Mouse (Mus musculus) hindbrain, embryonic 13.5 days (tissue): ENCODE measurements at regions not wholly inside any gene's neighbourhood (a gene's known extent, or its start where the extent isn't known, plus 50 kb on each side); places are given as distances from the start of the nearest gene placed in this dataset.

Experiments
- ATAC-seq: fragments of 200-750 bp; cut with Nextera tagmentation; 2 replicates; pipeline ENCODE4 v1.8.0; 2017; ENCODE audit warnings: moderate TSS enrichment; ENCODE audit not compliant: low FRiP score
- H3K27ac ChIP-seq: fragments of 300-500 bp; sonication (generic); 2 replicates; pipeline ENCODE4 v1.5.1; 2015; ENCODE audit warnings: inconsistent platforms, mild to moderate bottlenecking, moderate library complexity
- H3K27me3 ChIP-seq: fragments of 300-500 bp; sonication (generic); 2 replicates; pipeline ENCODE4 v1.6.1; 2015; ENCODE audit warnings: mild to moderate bottlenecking, inconsistent platforms
- H3K36me3 ChIP-seq: fragments of 300-500 bp; sonication (generic); 2 replicates; pipeline ENCODE4 v1.6.1; 2015; ENCODE audit warnings: mild to moderate bottlenecking, inconsistent platforms
- H3K4me1 ChIP-seq: fragments of 300-500 bp; sonication (generic); replicated peaks from 2 replicates; pipeline ENCODE4 v1.6.1; 2015; ENCODE audit warnings: inconsistent platforms
- H3K4me2 ChIP-seq: fragments of 300-500 bp; sonication (generic); 2 replicates; pipeline ENCODE4 v1.6.1; 2015; ENCODE audit warnings: inconsistent platforms, mild to moderate bottlenecking, moderate library complexity
- H3K4me3 ChIP-seq: fragments of 300-500 bp; sonication (generic); 2 replicates; pipeline ENCODE4 v1.5.1; 2015; ENCODE audit warnings: mild to moderate bottlenecking, inconsistent platforms
- H3K9ac ChIP-seq: fragments of 300-500 bp; sonication (generic); 2 replicates; pipeline ENCODE4 v1.6.1; 2015; ENCODE audit warnings: mild to moderate bottlenecking, inconsistent platforms
- H3K9me3 ChIP-seq: fragments of 300-500 bp; sonication (generic); 2 replicates; pipeline ENCODE4 v1.6.1; 2016; ENCODE audit warnings: inconsistent platforms
- WGBS: fragments of 180-500 bp; shearing (Covaris S2); methylation state at CpG from one replicate; pipeline ENCODE4 v1.1.7; 2015; 5-methylcytosine and 5-hydroxymethylcytosine counted together

DNA sequence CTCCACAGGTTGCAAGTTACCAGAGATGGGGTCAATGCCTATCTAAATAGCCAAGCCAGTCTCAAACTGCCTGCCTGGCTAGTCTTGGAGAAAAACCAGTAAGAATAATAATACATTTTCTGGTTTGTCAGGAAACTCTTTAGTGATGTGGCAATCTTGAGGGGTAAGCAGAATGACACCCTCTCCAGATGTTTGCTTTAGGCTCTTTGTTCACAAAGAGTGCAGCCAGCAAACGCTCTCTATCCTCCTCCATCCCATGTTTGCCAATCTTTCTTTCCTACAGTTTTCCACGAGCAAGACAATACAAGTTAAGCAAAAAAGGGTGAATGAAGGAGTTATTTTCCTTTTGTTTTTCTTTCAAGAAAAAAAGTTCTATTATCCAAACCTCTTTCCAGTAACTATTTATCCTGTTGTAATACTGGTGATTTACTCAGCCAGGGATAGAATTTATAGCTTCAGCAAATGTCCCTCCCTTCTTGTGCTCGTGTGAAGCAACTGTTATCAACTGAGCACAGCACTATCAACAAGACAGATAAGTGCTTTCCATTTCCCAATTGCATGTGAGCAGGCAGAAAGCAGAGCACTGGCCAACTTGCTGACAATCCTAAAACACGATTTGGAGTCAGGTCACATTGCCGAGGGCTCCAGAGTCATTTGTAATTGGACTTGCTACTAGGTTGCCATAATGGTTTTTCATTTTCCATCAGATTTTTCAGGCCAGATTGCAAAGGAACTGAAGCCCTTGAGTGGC, 873.5 kb downstream of the Rapgef2 start:
- Histone ChIP-seq H3K27ac (no peak overlapping the region), H3K9ac (no peak overlapping the region), H3K4me1 (0 out of 2 replicates have a peak, but pooled peaks cover 4% of the 10 kb centered on the region), H3K4me2 (no peak overlapping the region), H3K9me3 (no peaks in the 10 kb centered on the region), H3K36me3 (no peaks in the 10 kb centered on the region), H3K27me3 (no peaks in the 10 kb centered on the region), H3K4me3 (no peak overlapping the region)
- no peak for ATAC-seq
- 56% methylated on average over 5 of the region's 5 CpGs for WGBS

- H3K27ac ChIP-seq = no peak overlapping the region
- no peak overlapping the region for H3K4me2 ChIP-seq
- H3K9me3 ChIP-seq = no peaks in the 10 kb centered on the region
- H3K27me3 ChIP-seq = no peaks in the 10 kb centered on the region
- 0 out of 2 replicates have a peak, but pooled peaks cover 4% of the 10 kb centered on the region for H3K4me1 ChIP-seq
- H3K9ac ChIP-seq = no peak overlapping the region
- no peak for ATAC-seq
- H3K4me3 ChIP-seq = no peak overlapping the region
- WGBS = 76% methylated on average over 4 of the region's 4 CpGs
- H3K36me3 ChIP-seq = no peaks in the 10 kb centered on the region
Measured at GRCm38 (mm10) chr3:78411395-78411794, 874.9 kb downstream of the Rapgef2 start.

DNA sequence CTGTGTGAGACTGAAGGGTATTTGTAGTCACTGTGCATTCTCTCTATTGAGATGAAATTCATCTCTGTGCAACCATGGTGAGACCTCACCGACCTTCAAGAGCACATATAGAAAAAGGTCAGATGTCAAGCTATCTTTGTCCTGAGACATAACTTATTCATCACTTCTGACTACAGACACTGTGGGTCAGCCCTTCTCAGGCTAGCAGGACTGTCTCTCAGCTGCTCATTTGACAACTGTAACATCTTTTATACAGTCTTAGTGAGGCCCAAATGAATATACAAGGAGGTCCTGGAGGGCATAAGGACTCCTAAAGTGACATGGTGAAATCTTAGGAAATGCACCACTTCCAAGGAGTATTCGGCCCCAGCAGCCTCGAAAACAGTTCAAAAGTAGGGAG, 877.1 kb downstream of the Rapgef2 start:
- Histone ChIP-seq H3K9ac (no peak overlapping the region), H3K4me2 (no peak overlapping the region), H3K27ac (no peak overlapping the region), H3K9me3 (no peaks in the 10 kb centered on the region), H3K27me3 (no peaks in the 10 kb centered on the region), H3K4me3 (no peak overlapping the region), H3K4me1 (0 out of 2 replicates have a peak, but pooled peaks cover 4% of the 10 kb centered on the region), H3K36me3 (no peaks in the 10 kb centered on the region)
- WGBS = 30% methylated on average over 3 of the region's 3 CpGs
- no peak for ATAC-seq

DNA sequence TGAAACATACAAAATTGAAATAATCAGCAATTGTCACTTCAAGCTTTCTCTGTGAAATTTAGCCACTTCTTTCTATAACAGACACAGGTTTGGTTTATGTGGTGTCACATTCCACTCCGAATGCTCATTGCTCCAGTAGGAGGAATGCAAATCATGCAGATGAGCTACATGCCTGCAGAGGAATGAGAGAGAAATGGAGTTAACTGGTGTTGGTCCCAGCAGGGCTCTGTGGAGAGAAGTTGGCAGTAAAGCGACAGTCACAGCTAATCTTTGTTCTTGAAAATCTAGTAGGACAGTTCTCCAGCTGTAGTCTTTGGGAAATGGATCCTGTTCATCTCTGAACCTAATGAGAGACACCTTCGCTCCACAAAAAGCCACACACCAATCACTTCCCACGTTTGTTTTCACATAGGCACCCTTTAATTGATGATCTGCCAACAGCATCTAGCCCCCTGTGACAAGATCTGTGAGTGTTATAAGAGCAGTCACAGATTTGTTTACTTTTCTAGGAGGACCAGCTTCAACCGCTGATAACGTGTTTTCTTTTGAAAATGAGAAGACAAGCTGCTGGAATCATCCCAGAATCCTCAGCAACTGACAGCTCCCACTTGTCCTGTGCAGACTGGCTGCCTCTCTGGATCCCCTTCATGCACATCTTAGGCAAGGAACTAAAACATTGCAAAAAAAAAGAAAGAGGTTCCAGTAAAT, 880.4 kb downstream of the Rapgef2 start:
- ATAC-seq = no peak
- H3K4me3 ChIP-seq = no peak overlapping the region
- 0 out of 2 replicates have a peak, but pooled peaks cover 4% of the 10 kb centered on the region for H3K4me1 ChIP-seq
- H3K9me3 ChIP-seq = no peaks in the 10 kb centered on the region
- no peaks in the 10 kb centered on the region for H3K27me3 ChIP-seq
- no peak overlapping the region for H3K9ac ChIP-seq
- WGBS = 58% methylated on average over 6 of the region's 6 CpGs
- H3K4me2 ChIP-seq = no peak overlapping the region
- no peak overlapping the region for H3K27ac ChIP-seq
- H3K36me3 ChIP-seq = no peaks in the 10 kb centered on the region

- Histone ChIP-seq H3K4me2 (no peak overlapping the region), H3K27ac (no peak overlapping the region), H3K36me3 (no peaks in the 10 kb centered on the region), H3K9me3 (no peaks in the 10 kb centered on the region), H3K9ac (no peak overlapping the region), H3K27me3 (no peaks in the 10 kb centered on the region), H3K4me3 (no peak overlapping the region), H3K4me1 (no peaks in the 10 kb centered on the region)
- ATAC-seq = peak; percentile 67
- 51% methylated on average over 1 of the region's 1 CpGs for WGBS
Measured at GRCm38 (mm10) chr3:78358377-78358776, 927.9 kb downstream of the Rapgef2 start.

DNA sequence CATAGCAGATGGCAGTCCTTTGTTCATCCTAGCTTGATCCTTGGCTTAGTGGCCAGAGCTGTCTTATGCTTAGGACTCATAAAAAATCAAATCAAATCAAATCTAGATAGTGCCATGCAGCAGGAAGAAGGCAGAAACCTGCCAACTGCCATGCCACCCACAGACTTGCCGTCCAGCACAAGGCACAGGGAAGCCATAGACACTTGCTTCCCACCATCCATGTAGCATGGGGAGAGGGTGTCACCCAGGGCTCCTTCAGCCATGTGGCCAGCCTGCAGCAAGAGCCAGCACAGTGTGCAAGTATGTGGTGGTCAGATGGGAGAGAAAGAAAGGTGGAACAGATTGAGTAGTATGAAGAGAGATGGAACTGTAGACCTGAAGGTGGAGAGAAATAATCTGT, 946.4 kb downstream of the Rapgef2 start:
- H3K36me3 ChIP-seq = no peaks in the 10 kb centered on the region
- WGBS = 96% methylated on average over 1 of the region's 1 CpGs
- no peak overlapping the region for H3K27ac ChIP-seq
- no peaks in the 10 kb centered on the region for H3K4me1 ChIP-seq
- H3K9ac ChIP-seq = no peak overlapping the region
- no peaks in the 10 kb centered on the region for H3K9me3 ChIP-seq
- no peak overlapping the region for H3K4me2 ChIP-seq
- no peak for ATAC-seq
- no peak overlapping the region for H3K4me3 ChIP-seq
- no peaks in the 10 kb centered on the region for H3K27me3 ChIP-seq

DNA sequence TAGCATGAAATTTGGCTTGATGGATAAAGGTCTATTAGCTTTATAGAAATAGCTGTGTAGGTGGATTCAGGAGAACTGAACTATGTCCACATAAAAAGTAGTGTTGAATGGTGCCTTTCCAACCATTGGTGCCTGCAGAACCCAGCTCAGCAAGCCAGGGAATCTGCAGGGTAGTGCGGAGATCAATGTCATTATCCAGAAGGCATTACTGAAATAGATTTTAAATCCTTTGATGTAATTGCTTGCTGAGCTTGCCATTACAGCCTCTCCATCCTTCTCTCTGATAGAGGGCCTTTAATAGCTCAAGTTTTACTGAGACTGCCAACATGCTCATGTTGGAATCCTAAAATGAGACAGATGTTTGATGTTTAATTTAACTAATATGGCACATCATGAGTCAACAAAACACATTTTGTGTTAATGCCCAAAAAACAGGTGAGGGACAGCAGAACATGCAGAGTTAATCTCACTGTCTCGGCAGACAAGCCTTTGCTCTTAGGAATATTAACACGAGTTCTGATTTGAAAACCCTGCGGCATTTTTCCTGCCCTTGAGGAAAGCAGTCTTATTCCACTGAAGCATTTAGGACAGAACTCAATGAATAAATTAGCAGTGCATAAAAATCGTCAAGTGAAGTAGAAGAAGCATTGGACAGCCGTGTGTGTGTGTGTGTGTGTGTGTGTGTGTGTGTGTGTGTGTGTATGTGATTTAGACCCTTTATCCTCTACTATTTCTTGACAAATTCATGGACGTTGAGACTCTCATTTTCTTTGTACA, 974.5 kb downstream of the Rapgef2 start:
- H3K9ac ChIP-seq = no peak overlapping the region
- no peaks in the 10 kb centered on the region for H3K36me3 ChIP-seq
- no peak overlapping the region for H3K4me2 ChIP-seq
- no peak overlapping the region for H3K4me3 ChIP-seq
- no peaks in the 10 kb centered on the region for H3K9me3 ChIP-seq
- peak overlapping the region; percentile 64; the same call in 1 of the 2 replicates for H3K27ac ChIP-seq
- 57% methylated on average over 7 of the region's 7 CpGs for WGBS
- no peaks in the 10 kb centered on the region for H3K27me3 ChIP-seq
- no peaks in the 10 kb centered on the region for H3K4me1 ChIP-seq
- peak; percentile 39 for ATAC-seq

GRCm38 (mm10) chr3:78300506-78300905, 985.8 kb downstream of the Rapgef2 start:
- H3K27ac ChIP-seq = no peak overlapping the region
- H3K4me1 ChIP-seq = no peaks in the 10 kb centered on the region
- no peak overlapping the region for H3K4me2 ChIP-seq
- no peaks in the 10 kb centered on the region for H3K9me3 ChIP-seq
- H3K27me3 ChIP-seq = no peaks in the 10 kb centered on the region
- ATAC-seq = no peak
- H3K9ac ChIP-seq = no peak overlapping the region
- H3K4me3 ChIP-seq = no peak overlapping the region
- H3K36me3 ChIP-seq = no peaks in the 10 kb centered on the region

DNA sequence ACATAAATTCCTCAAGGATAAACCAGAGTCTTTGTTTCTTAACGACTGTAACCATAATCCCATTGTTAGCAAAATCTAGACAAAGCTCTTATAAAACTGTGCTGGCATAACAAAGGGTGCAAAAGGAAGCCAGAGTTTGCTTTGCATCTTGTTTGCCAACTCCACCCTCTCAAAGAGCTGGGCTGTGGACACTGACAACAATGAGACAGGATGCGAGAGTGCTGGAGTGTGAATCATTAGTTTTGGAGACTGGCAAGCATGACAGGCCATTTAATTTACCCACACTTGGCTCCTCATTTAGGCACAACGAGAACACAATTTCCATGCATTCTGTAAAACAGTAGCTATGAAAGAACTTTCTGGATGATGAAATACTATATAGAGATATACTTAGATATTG, 994.4 kb downstream of the Rapgef2 start:
- Histone ChIP-seq H3K4me3 (no peak overlapping the region), H3K27ac (no peak overlapping the region), H3K9ac (no peak overlapping the region), H3K36me3 (no peaks in the 10 kb centered on the region), H3K9me3 (no peaks in the 10 kb centered on the region), H3K27me3 (no peaks in the 10 kb centered on the region), H3K4me1 (no peaks in the 10 kb centered on the region), H3K4me2 (no peak overlapping the region)
- no peak for ATAC-seq
- WGBS = 17% methylated on average over 3 of the region's 3 CpGs

GRCm38 (mm10) chr3:78284071-78284470, 1002.2 kb downstream of the Rapgef2 start:
- no peak for ATAC-seq
- 90% methylated on average over 3 of the region's 3 CpGs for WGBS
- no peaks in the 10 kb centered on the region for H3K9me3 ChIP-seq
- H3K36me3 ChIP-seq = no peaks in the 10 kb centered on the region
- no peak overlapping the region for H3K4me2 ChIP-seq
- H3K9ac ChIP-seq = no peak overlapping the region
- no peaks in the 10 kb centered on the region for H3K4me1 ChIP-seq
- no peak overlapping the region for H3K27ac ChIP-seq
- no peak overlapping the region for H3K4me3 ChIP-seq
- no peaks in the 10 kb centered on the region for H3K27me3 ChIP-seq

DNA sequence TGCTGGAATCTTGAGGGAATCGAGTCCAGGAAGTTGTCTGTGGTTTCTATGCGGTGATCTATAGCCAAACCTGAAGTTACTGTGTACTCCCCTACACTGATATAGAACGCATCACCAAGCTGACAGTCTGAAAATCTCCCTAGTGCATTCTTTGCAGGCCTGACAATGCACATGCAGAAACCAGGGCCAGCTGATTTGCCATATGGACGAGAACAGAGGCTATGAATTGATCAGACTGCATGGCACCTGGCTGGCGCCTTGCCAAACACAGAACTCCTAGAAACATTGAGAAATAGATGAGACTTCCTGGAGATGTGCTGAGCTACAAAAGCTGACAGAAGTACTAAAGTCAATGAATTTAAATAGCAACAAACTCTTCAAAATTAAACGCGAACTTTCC, 1049.4 kb downstream of the Rapgef2 start:
- no peaks in the 10 kb centered on the region for H3K36me3 ChIP-seq
- WGBS = 85% methylated on average over 7 of the region's 7 CpGs
- no peak overlapping the region for H3K4me3 ChIP-seq

GRCm38 (mm10) chr3:78209729-78210128, 1076.6 kb downstream of the Rapgef2 start:
- H3K9ac ChIP-seq = no peak overlapping the region
- H3K27ac ChIP-seq = no peak overlapping the region
- no peaks in the 10 kb centered on the region for H3K4me1 ChIP-seq
- H3K36me3 ChIP-seq = no peaks in the 10 kb centered on the region
- no peak overlapping the region for H3K4me2 ChIP-seq
- no peaks in the 10 kb centered on the region for H3K9me3 ChIP-seq
- no peaks in the 10 kb centered on the region for H3K27me3 ChIP-seq
- 34% methylated on average over 3 of the region's 3 CpGs for WGBS
- no peak for ATAC-seq
- no peak overlapping the region for H3K4me3 ChIP-seq

More for the DNA sequence above, 1049.4 kb downstream of the Rapgef2 start:
- no peak for ATAC-seq
- no peak overlapping the region for H3K4me2 ChIP-seq
- no peak overlapping the region for H3K27ac ChIP-seq
- H3K4me1 ChIP-seq = no peaks in the 10 kb centered on the region
- no peaks in the 10 kb centered on the region for H3K27me3 ChIP-seq
- no peak overlapping the region for H3K9ac ChIP-seq
- H3K9me3 ChIP-seq = no peaks in the 10 kb centered on the region
